Mouse (Mus musculus) kidney, adult 2 months (tissue): ENCODE data around the gene Arrdc1. TPM values are rescaled to one million over a fixed set of nuclear protein-coding genes. Genes with fewer than 3 reads are reported as not detected.
"Not testable (repeated sequence)": the region's sequence is repeated elsewhere in the genome, so short reads cannot be mapped to it uniquely, and the experiment has no call there.

ENCODE experiments used
- DNase-seq: peaks from one replicate; pipeline ENCODE4 v3.0.0; 2021
- H3K27ac ChIP-seq: fragments of 200-500 bp; 2 replicates; pipeline ENCODE4 v1.5.1; 2012; ENCODE audit warnings: low read depth, low read length, control low read depth, inconsistent platforms; ENCODE audit not compliant: insufficient read depth
- H3K27me3 ChIP-seq: fragments of 200-500 bp; replicated peaks from 2 replicates; pipeline ENCODE4 v1.6.1; 2012; ENCODE audit warnings: mild to moderate bottlenecking, moderate library complexity, low read length, inconsistent platforms; ENCODE audit not compliant: control insufficient read depth, insufficient read depth
- H3K36me3 ChIP-seq: fragments of 200-500 bp; 2 replicates; pipeline ENCODE4 v1.6.1; 2012; ENCODE audit warnings: mild to moderate bottlenecking, moderate library complexity, low read length, inconsistent platforms; ENCODE audit not compliant: control insufficient read depth, insufficient read depth
- H3K4me1 ChIP-seq: fragments of 200-500 bp; 2 replicates; pipeline ENCODE4 v1.6.1; 2011; ENCODE audit warnings: low read length; ENCODE audit not compliant: control insufficient read depth, insufficient read depth
- H3K4me3 ChIP-seq: fragments of 200-500 bp; 2 replicates; pipeline ENCODE4 v1.5.1; 2011; ENCODE audit warnings: mild to moderate bottlenecking, low read depth, low read length, control low read depth; ENCODE audit not compliant: insufficient read depth
- CTCF ChIP-seq: fragments of 200-500 bp; conservative IDR thresholded peaks from 2 replicates; pipeline ENCODE4 v1.5.1; 2011; ENCODE audit warnings: low read depth, mild to moderate bottlenecking, control low read depth, low read length, moderate library complexity, mixed read lengths; ENCODE audit not compliant: insufficient read depth, insufficient read length
- POLR2A ChIP-seq: fragments of 200-500 bp; IDR thresholded peaks from one replicate; pipeline ENCODE4 v1.6.1; 2011; ENCODE audit warnings: low read depth, low read length, control low read depth
- WGBS: fragments of 180-500 bp; shearing (Covaris S2); methylation state at CpG from one replicate; pipeline ENCODE4 v1.1.7; 2018; 5-methylcytosine and 5-hydroxymethylcytosine counted together
- polyA plus RNA-seq: library from polyadenylated mRNA; depleted of rRNA; stranded (reverse); fragments of >200 nt; gene quantifications from 2 replicates; pipeline ENCODE4 v1.2.3, GENCODE M21; 2012; rRNA removed

The Arrdc1 gene
- polyA plus RNA-seq: 85.7 and 107 TPM in 2 replicates

DNA sequence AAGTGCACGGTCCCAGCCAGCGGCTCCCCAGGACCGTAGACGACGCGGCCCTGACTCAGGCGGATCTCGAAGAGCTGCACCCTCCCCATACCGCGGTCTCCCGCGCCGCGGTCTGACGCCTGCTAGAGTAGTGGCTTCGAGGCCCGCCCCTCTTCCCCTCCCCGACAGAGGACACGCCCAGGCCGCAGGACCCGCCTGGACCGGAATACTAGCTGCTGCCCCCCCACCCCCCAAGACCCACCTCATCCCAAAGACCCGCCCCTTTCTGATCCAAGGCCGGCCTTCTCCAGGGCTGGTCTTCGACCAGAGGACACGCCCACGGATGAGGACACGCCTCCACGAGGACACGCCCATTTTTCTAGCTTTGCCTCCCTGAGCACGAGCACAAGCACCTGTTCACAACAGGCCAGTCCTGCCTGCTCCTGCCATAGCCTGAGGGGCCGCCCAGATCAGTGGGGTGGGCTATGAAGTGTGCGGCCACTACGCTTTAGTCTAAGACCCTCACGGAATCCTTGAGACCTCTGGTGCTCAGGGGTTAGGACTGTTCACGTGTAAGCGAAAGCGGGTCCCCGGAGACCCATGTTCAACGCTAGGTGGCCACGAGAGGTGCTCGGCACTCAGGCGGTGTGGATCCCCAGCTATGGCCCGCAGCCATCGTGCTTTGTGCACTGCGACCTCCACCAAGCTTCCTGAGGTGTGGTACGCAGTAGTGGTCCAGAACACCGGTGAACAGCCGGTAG lies at the start of gene Arrdc1:
Gene Arrdc1 (minus strand): TSS at position 196 of the 740 bp plus-strand sequence.
- H3K27me3 ChIP-seq: no peaks in the 10 kb centered on the region
- H3K36me3 ChIP-seq: no peaks in the 10 kb centered on the region
- peak within 1 kb of the TSS; percentile 83 for H3K27ac ChIP-seq
- H3K4me1 ChIP-seq: peaks cover 6% of the 10 kb centered on the region; the same call in 1 of the 2 replicates
- TF ChIP-seq POLR2A: peak; percentile 64
- peak; percentile 58 for TF ChIP-seq CTCF
- under 1% methylated on average over 48 of the region's 49 CpGs for WGBS
- H3K4me3 ChIP-seq: peak within 1 kb of the TSS; percentile 86
- peak; percentile 98 for DNase-seq

DNA sequence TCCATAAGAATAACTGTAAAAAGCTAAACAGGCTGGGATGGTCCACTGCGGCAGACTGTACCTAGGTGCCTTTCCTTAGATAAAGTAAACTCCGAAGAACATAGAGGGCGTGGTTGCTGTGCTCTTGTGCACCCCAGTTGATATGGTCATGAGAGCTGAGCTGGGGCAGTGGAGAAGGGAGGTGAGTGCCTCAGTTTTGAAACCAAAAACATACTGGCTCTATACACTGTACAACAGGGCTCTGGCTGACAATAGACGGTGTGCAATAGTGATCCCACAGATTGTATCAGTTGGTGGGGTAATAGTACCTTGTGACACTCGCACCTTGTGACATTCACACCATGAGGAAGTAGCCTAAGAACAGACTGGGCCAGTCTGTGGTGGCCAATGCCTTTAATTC lies 41.9 kb upstream of the Arrdc1 start:
- 92% methylated on average over 5 of the region's 5 CpGs for whole genome bisulfite sequencing
- H3K4me3 ChIP-seq: no peak overlapping the region
- H3K27ac ChIP-seq: no peak overlapping the region
- H3K36me3 ChIP-seq: no peaks in the 10 kb centered on the region
- no peaks in the 10 kb centered on the region for H3K27me3 ChIP-seq
- DNase-seq: no peak
- H3K4me1 ChIP-seq: peaks cover 6% of the 10 kb centered on the region
- TF ChIP-seq CTCF (no peak), POLR2A (no peak)

DNA sequence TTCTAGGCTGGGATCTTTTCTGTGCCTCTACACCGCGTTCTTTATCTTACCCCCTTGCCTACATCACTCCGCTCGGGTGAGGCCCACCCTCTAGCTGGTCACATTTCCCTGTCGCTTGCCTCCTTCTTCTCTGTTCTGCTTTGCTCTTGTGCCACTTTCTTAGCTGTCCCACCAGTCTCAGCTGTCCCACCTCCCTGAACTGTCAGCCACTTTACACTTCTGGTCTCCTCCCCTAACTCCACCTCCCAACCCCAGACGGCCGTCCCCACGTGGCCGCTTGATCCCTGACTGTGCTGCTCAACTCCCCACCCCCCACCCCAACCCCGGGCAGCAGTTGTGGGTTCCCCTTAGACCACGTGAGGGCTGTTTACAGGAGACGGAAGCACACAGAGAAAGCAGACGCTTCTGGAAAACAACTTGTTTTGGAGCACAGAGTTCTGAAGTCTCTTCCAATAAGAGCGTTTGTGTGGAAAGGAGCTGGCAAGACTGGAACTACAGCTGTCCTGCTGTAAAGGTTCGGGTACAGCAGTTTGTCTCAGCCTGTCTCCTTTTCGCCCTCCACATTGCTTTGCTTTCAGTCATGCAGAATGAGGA lies 40.7 kb upstream of the Arrdc1 start, which contains the start of gene Pnpla7:
Gene Pnpla7 (plus strand): TSS at position 330 of the 594 bp plus-strand sequence.
- Histone ChIP-seq H3K4me1 (peaks cover 6% of the 10 kb centered on the region), H3K36me3 (no peaks in the 10 kb centered on the region), H3K27me3 (no peaks in the 10 kb centered on the region), H3K27ac (peak within 1 kb of the TSS; percentile 82), H3K4me3 (peak within 1 kb of the TSS; percentile 86)
- under 1% methylated on average over 16 of the region's 16 CpGs for WGBS
- TF ChIP-seq POLR2A (no peak), CTCF (no peak)
- peak; percentile 93 for DNase-seq

DNA sequence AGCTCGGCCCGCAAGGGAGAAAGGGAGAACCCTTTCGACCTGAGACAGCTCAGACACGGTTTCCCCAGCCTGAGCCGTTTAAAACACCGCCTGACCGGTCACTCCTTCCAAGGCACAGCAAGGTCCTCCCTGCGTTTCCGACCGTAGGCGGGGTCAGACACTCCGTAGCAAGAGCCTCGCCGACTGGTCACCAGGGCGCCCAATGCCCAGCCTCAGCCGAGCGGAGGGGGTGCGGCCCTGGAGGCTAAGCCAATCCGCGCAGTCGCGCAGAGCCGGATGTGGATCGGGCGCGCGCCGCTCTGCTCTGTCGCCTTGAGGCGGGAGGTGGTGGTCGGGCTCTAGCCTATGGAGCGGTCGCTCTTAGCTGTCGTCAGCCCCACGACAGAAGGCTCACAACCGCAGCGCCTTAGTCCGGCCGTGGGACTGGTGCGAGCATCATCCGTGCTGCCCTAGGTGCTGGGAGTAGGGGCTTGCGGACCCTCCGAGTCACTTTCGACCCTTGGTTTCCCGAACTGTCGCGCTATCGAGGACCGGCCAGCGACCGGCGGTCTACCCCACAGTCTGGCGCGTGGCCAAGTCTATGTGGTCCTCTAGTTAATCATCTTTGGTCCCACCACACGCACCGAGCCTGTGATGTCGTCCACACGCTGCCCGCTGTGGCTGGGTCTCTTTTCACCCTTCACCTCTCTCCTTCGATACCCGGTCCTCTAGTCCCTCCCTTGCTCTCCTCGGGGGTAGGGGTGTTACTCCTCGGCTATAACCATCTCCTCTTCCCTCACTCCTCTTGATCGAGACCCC lies 40.1 kb upstream of the Arrdc1 start, which contains the start of gene Mrpl41:
Gene Mrpl41 (minus strand): TSS at position 193 of the 798 bp plus-strand sequence.
- peaks cover 6% of the 10 kb centered on the region for H3K4me1 ChIP-seq
- DNase-seq: peak; percentile 98
- WGBS: under 1% methylated on average over 64 of the region's 64 CpGs
- peak; percentile 66 for TF ChIP-seq POLR2A
- TF ChIP-seq CTCF: no peak
- H3K36me3 ChIP-seq: no peaks in the 10 kb centered on the region
- peak within 1 kb of the TSS; percentile 86 for H3K4me3 ChIP-seq
- no peaks in the 10 kb centered on the region for H3K27me3 ChIP-seq
- H3K27ac ChIP-seq: peak within 1 kb of the TSS; percentile 82

DNA sequence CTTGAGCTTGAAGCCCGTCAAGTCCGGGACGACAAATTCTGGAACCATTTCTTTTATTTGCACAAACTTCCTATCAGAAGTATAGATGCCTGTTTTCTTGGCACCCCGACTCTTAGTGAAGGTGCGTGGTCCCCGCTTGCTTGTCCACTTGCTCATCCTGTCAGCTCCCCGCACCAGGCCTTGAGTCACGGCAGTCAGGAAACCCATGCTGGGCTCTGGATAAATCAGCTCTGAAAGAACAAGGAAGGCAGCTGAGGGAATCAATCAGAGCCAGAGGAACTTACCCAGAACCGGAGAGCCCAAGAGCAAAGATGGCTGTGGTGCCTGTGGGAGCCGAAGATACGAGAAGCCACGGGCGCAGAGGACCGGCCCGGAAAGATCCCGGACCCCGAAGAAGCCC lies 39.4 kb upstream of the Arrdc1 start:
- H3K27ac ChIP-seq: peak overlapping the region; percentile 70; the same call in 1 of the 2 replicates
- under 1% methylated on average over 17 of the region's 17 CpGs for WGBS
- DNase-seq, H3K27me3 ChIP-seq, H3K4me1 ChIP-seq, H3K36me3 ChIP-seq: not testable (repeated sequence)
- peak overlapping the region; percentile 86 for H3K4me3 ChIP-seq

DNA sequence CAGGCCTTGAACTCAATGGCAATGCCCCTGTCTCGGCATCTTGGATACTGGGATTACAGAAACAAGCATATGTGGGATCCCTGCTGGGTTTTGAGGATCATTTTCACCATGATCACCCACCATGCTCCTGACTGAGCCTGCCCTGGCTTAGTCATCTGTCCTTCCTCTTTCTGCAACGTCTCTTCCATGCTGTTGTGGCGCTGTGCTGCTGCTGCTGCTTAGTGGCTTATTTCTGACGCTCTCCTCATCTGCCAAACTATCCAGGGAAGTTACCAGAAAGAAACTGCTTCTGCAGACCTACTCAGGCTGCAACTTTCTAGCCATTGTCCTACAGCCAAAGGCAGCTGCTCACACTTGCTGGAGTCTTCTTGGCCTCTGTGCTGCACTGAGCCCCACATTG lies 35.3 kb upstream of the Arrdc1 start:
- no peak overlapping the region for H3K4me3 ChIP-seq
- WGBS: 85% methylated on average over 4 of the region's 4 CpGs
- no peaks in the 10 kb centered on the region for H3K36me3 ChIP-seq
- H3K27me3 ChIP-seq: no peaks in the 10 kb centered on the region
- H3K4me1 ChIP-seq: peaks cover 4% of the 10 kb centered on the region
- TF ChIP-seq POLR2A: no peak
- no peak for TF ChIP-seq CTCF
- no peak for DNase-seq
- no peak overlapping the region for H3K27ac ChIP-seq
